Mouse (Mus musculus) kidney, embryonic 15.5 days (tissue): Measurements from ENCODE around the gene Kcnab3. TPM values are rescaled to one million over a fixed set of nuclear protein-coding genes. Genes with fewer than 3 reads are reported as not detected.
A peak's percentile ranks its signal among the peaks of the same experiment; 100 is the strongest.
"Not testable (repeated sequence)": the region's sequence is repeated elsewhere in the genome, so short reads cannot be mapped to it uniquely, and the experiment has no call there.

Experiments used
- ATAC-seq: fragments of 200-750 bp; cut with Nextera tagmentation; replicated peaks from 2 replicates; pipeline ENCODE4 v1.8.0; 2017; ENCODE audit warnings: moderate TSS enrichment; ENCODE audit not compliant: low FRiP score
- H3K27ac ChIP-seq: fragments of 300-500 bp; sonication (generic); 2 replicates; pipeline ENCODE4 v1.5.1; 2015; ENCODE audit warnings: mild to moderate bottlenecking, inconsistent platforms
- H3K27me3 ChIP-seq: fragments of 300-500 bp; sonication (generic); 2 replicates; pipeline ENCODE4 v1.6.1; 2015; ENCODE audit warnings: inconsistent platforms
- H3K36me3 ChIP-seq: fragments of 300-500 bp; sonication (generic); 2 replicates; pipeline ENCODE4 v1.6.1; 2015; ENCODE audit warnings: inconsistent platforms
- H3K4me1 ChIP-seq: fragments of 300-500 bp; sonication (generic); 2 replicates; pipeline ENCODE4 v1.6.1; 2015; ENCODE audit warnings: inconsistent platforms
- H3K4me2 ChIP-seq: fragments of 300-500 bp; sonication (generic); 2 replicates; pipeline ENCODE4 v1.6.1; 2015; ENCODE audit warnings: moderate library complexity, mild to moderate bottlenecking, inconsistent platforms
- H3K4me3 ChIP-seq: fragments of 300-500 bp; sonication (generic); replicated peaks from 2 replicates; pipeline ENCODE4 v1.5.1; 2015; ENCODE audit warnings: mild to moderate bottlenecking, inconsistent platforms
- H3K9ac ChIP-seq: fragments of 300-500 bp; sonication (generic); 2 replicates; pipeline ENCODE4 v1.6.1; 2015; ENCODE audit warnings: mild to moderate bottlenecking, inconsistent platforms
- H3K9me3 ChIP-seq: fragments of 300-500 bp; sonication (generic); replicated peaks from 2 replicates; pipeline ENCODE4 v1.6.1; 2016; ENCODE audit warnings: inconsistent platforms
- WGBS: fragments of 180-500 bp; shearing (Covaris S2); methylation state at CpG from one replicate; pipeline ENCODE4 v1.1.7; 2015; ENCODE audit warnings: mixed read lengths; 5-methylcytosine and 5-hydroxymethylcytosine counted together
- polyA plus RNA-seq: library from polyadenylated mRNA; unstranded; fragments of >200 nt; fragmentation: Nextera tagmentation; extraction: Ambion mirVana; gene quantifications from 2 replicates; pipeline ENCODE4 v1.2.1, GENCODE M21; 2015

The Kcnab3 gene
- 2.9 and 3.5 TPM in 2 replicates for polyA plus RNA-seq

- Histone ChIP-seq H3K9me3 (no peaks in the 10 kb centered on the region), H3K9ac (peak within 1 kb of the TSS; percentile 52), H3K27me3 (peaks cover 25% of the 10 kb centered on the region), H3K36me3 (peaks cover 1% of the 10 kb centered on the region; the same call in 1 of the 2 replicates), H3K27ac (peak within 1 kb of the TSS; percentile 60), H3K4me1 (peaks cover 53% of the 10 kb centered on the region), H3K4me2 (peak within 1 kb of the TSS; percentile 98), H3K4me3 (peak within 1 kb of the TSS; percentile 58)
- ATAC-seq = peak; percentile 66
- whole genome bisulfite sequencing = 10% methylated on average over 26 of the region's 26 CpGs
Measured at GRCm38 (mm10) chr11:69325628-69326407, at the start of gene Kcnab3. Kcnab3 (plus strand) TSS chr11:69326258.

GRCm38 (mm10) chr11:69277267-69277666 lies 48.8 kb upstream of the Kcnab3 start:
- no peaks in the 10 kb centered on the region for H3K9me3 ChIP-seq
- no peaks in the 10 kb centered on the region for H3K27me3 ChIP-seq
- H3K4me1 ChIP-seq = no peaks in the 10 kb centered on the region
- H3K4me2 ChIP-seq = no peak overlapping the region
- no peak overlapping the region for H3K9ac ChIP-seq
- ATAC-seq = no peak
- 66% methylated on average over 5 of the region's 5 CpGs for WGBS
- no peaks in the 10 kb centered on the region for H3K36me3 ChIP-seq
- H3K27ac ChIP-seq = no peak overlapping the region
- H3K4me3 ChIP-seq = no peak overlapping the region

- Histone ChIP-seq H3K4me1 (no peaks in the 10 kb centered on the region), H3K4me2 (no peak overlapping the region), H3K36me3 (no peaks in the 10 kb centered on the region), H3K27me3 (no peaks in the 10 kb centered on the region), H3K9ac (no peak overlapping the region), H3K27ac (no peak overlapping the region), H3K9me3 (no peaks in the 10 kb centered on the region), H3K4me3 (no peak overlapping the region)
- WGBS = 93% methylated on average over 5 of the region's 5 CpGs
- ATAC-seq = no peak
Measured at GRCm38 (mm10) chr11:69291111-69291510, 34.9 kb upstream of the Kcnab3 start.

GRCm38 (mm10) chr11:69295286-69295685 lies 30.8 kb upstream of the Kcnab3 start:
- no peaks in the 10 kb centered on the region for H3K9me3 ChIP-seq
- ATAC-seq = no peak
- H3K4me1 ChIP-seq = no peaks in the 10 kb centered on the region
- no peak overlapping the region for H3K4me3 ChIP-seq
- H3K27me3 ChIP-seq = no peaks in the 10 kb centered on the region
- peaks cover 27% of the 10 kb centered on the region for H3K36me3 ChIP-seq
- H3K9ac ChIP-seq = no peak overlapping the region
- 90% methylated on average over 3 of the region's 3 CpGs for WGBS
- no peak overlapping the region for H3K27ac ChIP-seq
- no peak overlapping the region for H3K4me2 ChIP-seq

GRCm38 (mm10) chr11:69297799-69298198 lies 28.3 kb upstream of the Kcnab3 start:
- peaks cover 47% of the 10 kb centered on the region for H3K36me3 ChIP-seq
- H3K4me2 ChIP-seq = no peak overlapping the region
- no peak overlapping the region for H3K9ac ChIP-seq
- WGBS = 95% methylated on average over 2 of the region's 2 CpGs
- no peaks in the 10 kb centered on the region for H3K9me3 ChIP-seq
- H3K4me1 ChIP-seq = no peaks in the 10 kb centered on the region
- no peak for ATAC-seq
- H3K4me3 ChIP-seq = no peak overlapping the region
- H3K27ac ChIP-seq = no peak overlapping the region
- no peaks in the 10 kb centered on the region for H3K27me3 ChIP-seq

GRCm38 (mm10) chr11:69298231-69298630 lies 27.8 kb upstream of the Kcnab3 start:
- WGBS = 81% methylated on average over 7 of the region's 7 CpGs
- Histone ChIP-seq H3K27me3 (no peaks in the 10 kb centered on the region), H3K4me3 (no peak overlapping the region), H3K9me3 (no peaks in the 10 kb centered on the region), H3K4me2 (no peak overlapping the region), H3K9ac (no peak overlapping the region), H3K36me3 (peaks cover 51% of the 10 kb centered on the region), H3K4me1 (no peaks in the 10 kb centered on the region), H3K27ac (no peak overlapping the region)
- no peak for ATAC-seq

GRCm38 (mm10) chr11:69302817-69303216 lies 23.2 kb upstream of the Kcnab3 start:
- no peak for ATAC-seq
- Histone ChIP-seq H3K36me3 (peaks cover 89% of the 10 kb centered on the region), H3K27ac (no peak overlapping the region), H3K27me3 (no peaks in the 10 kb centered on the region), H3K4me3 (no peak overlapping the region), H3K9ac (no peak overlapping the region), H3K4me1 (no peaks in the 10 kb centered on the region), H3K9me3 (no peaks in the 10 kb centered on the region), H3K4me2 (no peak overlapping the region)
- 87% methylated on average over 7 of the region's 7 CpGs for WGBS

- peaks cover 91% of the 10 kb centered on the region for H3K36me3 ChIP-seq
- WGBS = 80% methylated on average over 9 of the region's 9 CpGs
Measured at GRCm38 (mm10) chr11:69305291-69305690, 20.8 kb upstream of the Kcnab3 start.

GRCm38 (mm10) chr11:69306039-69306438 lies 20.0 kb upstream of the Kcnab3 start:
- Histone ChIP-seq H3K27ac (no peak overlapping the region), H3K9me3 (no peaks in the 10 kb centered on the region), H3K36me3 (peaks cover 96% of the 10 kb centered on the region), H3K4me2 (no peak overlapping the region), H3K9ac (no peak overlapping the region), H3K4me3 (no peak overlapping the region), H3K4me1 (no peaks in the 10 kb centered on the region), H3K27me3 (no peaks in the 10 kb centered on the region)
- WGBS = 90% methylated on average over 2 of the region's 2 CpGs
- ATAC-seq = no peak

More at GRCm38 (mm10) chr11:69305291-69305690, 20.8 kb upstream of the Kcnab3 start:
- H3K27ac ChIP-seq = no peak overlapping the region
- H3K4me3 ChIP-seq = no peak overlapping the region
- H3K27me3 ChIP-seq = no peaks in the 10 kb centered on the region
- H3K4me1 ChIP-seq = no peaks in the 10 kb centered on the region
- no peak overlapping the region for H3K9ac ChIP-seq
- no peaks in the 10 kb centered on the region for H3K9me3 ChIP-seq
- no peak for ATAC-seq
- no peak overlapping the region for H3K4me2 ChIP-seq

- Histone ChIP-seq H3K27me3 (no peaks in the 10 kb centered on the region), H3K36me3 (peaks cover 91% of the 10 kb centered on the region), H3K4me1 (no peaks in the 10 kb centered on the region), H3K9ac (no peak overlapping the region), H3K4me2 (no peak overlapping the region), H3K4me3 (no peak overlapping the region), H3K27ac (no peak overlapping the region), H3K9me3 (no peaks in the 10 kb centered on the region)
- ATAC-seq = no peak
- 76% methylated on average over 7 of the region's 7 CpGs for WGBS
Measured at GRCm38 (mm10) chr11:69311266-69311665, 14.8 kb upstream of the Kcnab3 start.

- WGBS = 96% methylated on average over 6 of the region's 6 CpGs
- peaks cover 84% of the 10 kb centered on the region for H3K36me3 ChIP-seq
- H3K4me2 ChIP-seq = no peak overlapping the region
Measured at GRCm38 (mm10) chr11:69316361-69316760, 9.7 kb upstream of the Kcnab3 start.

GRCm38 (mm10) chr11:69318000-69318399 lies 8.1 kb upstream of the Kcnab3 start:
- Histone ChIP-seq H3K4me1 (peaks cover 15% of the 10 kb centered on the region), H3K36me3 (peaks cover 70% of the 10 kb centered on the region)
- H3K27ac ChIP-seq, H3K9ac ChIP-seq, H3K9me3 ChIP-seq, H3K4me2 ChIP-seq, H3K4me3 ChIP-seq, H3K27me3 ChIP-seq, ATAC-seq: not testable (repeated sequence)
- WGBS = 87% methylated on average over 3 of the region's 3 CpGs

More at GRCm38 (mm10) chr11:69316361-69316760, 9.7 kb upstream of the Kcnab3 start:
- H3K27ac ChIP-seq = no peak overlapping the region
- ATAC-seq = no peak
- H3K4me3 ChIP-seq = no peak overlapping the region
- H3K9ac ChIP-seq = no peak overlapping the region
- no peaks in the 10 kb centered on the region for H3K4me1 ChIP-seq
- H3K9me3 ChIP-seq = no peaks in the 10 kb centered on the region
- no peaks in the 10 kb centered on the region for H3K27me3 ChIP-seq
